In the genomic region with DNA sequence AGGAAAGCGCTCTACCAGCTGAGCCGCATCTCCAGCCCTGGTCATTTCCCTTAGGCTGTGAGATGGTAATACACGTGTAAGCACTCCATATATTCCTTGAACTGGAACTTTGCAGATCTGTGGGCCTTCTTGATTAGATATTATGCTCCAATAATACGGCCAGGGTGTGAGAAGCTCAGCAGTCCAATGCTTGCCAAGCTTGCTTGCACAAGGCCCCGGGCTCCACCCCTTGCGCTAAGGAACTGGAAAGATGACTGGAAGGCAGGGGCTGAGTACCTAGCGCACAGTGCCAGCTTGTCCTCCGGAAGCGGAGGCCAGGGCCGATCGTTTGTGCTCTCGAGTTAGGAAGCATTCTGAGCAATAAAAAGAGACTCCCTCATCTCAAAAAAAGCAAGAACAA, we compare ENCODE assay signal across 28 mouse cellular contexts. TPM values are rescaled to one million over a fixed set of nuclear protein-coding genes. Genes with fewer than 3 reads are reported as not detected.
DNase-seq lines count a peak whose midpoint lies in the region; ATAC-seq and TF ChIP-seq lines count a peak whose summit lies in the region.
"Had no signal": no experiment of that assay in that cellular context is flagged by ENCODE, and none has a peak within 500 bp of the region (broad histone marks: within the 10 kb centered on the region; RNA-seq: fewer than 3 reads in every experiment).

No protein-coding gene starts in this region.

- no peaks in the 10 kb centered on the region for H3K9me3 ChIP-seq in lung, embryonic 14.5 days (ENCODE audit: low read depth, low read length)
- no peaks in the 10 kb centered on the region for H3K9me3 ChIP-seq in midbrain, embryonic 11.5 days (ENCODE audit: control insufficient read depth, low read length)
- no peaks in the 10 kb centered on the region for H3K9me3 ChIP-seq in midbrain, embryonic 15.5 days
- H3K9me3 ChIP-seq: embryonic facial prominence, embryonic 10.5 days; embryonic facial prominence, embryonic 13.5 days; forebrain, embryonic 12.5 days; forebrain, embryonic 15.5 days; heart, embryonic 12.5 days; heart, embryonic 15.5 days; hindbrain, embryonic 10.5 days; hindbrain, embryonic 13.5 days had no signal

- no peak overlapping the region for H3K4me2 ChIP-seq in lung, embryonic 14.5 days
- no peak overlapping the region for H3K4me2 ChIP-seq in midbrain, embryonic 11.5 days
- H3K4me2 ChIP-seq in midbrain, embryonic 15.5 days = no peak overlapping the region
- H3K4me2 ChIP-seq: embryonic facial prominence, embryonic 13.5 days; forebrain, embryonic 12.5 days; forebrain, embryonic 15.5 days; heart, embryonic 12.5 days; heart, embryonic 15.5 days; hindbrain, embryonic 13.5 days had no signal

- no peak for ATAC-seq in lung, embryonic 14.5 days (ENCODE audit: insufficient read depth)
- no peak for ATAC-seq in midbrain, embryonic 11.5 days (ENCODE audit: low FRiP score)
- ATAC-seq in midbrain, embryonic 15.5 days (replicated peaks) = no peak
- ATAC-seq: activated CD4-positive, CD25-positive, alpha-beta regulatory T cell, adult 4 months; forebrain, embryonic 15.5 days; hindbrain, embryonic 16.5 days had no signal

- WGBS in lung, embryonic 14.5 days = 90% methylated on average over 12 of the region's 12 CpGs
- 82% methylated on average over 12 of the region's 12 CpGs for WGBS in lung, adult 2 months
- WGBS in midbrain, embryonic 11.5 days = 94% methylated on average over 12 of the region's 12 CpGs
- WGBS in midbrain, embryonic 15.5 days = 88% methylated on average over 12 of the region's 12 CpGs

- H3K4me1 ChIP-seq in lung, embryonic 14.5 days (ENCODE audit: insufficient read depth) = peaks cover 10% of the 10 kb centered on the region
- peaks cover 12% of the 10 kb centered on the region for H3K4me1 ChIP-seq in lung, adult 2 months (ENCODE audit: control insufficient read depth, insufficient read depth, low read length)
- H3K4me1 ChIP-seq in midbrain, embryonic 11.5 days (ENCODE audit: control insufficient read depth, insufficient read depth, low read length) = peaks cover 6% of the 10 kb centered on the region; the same call in 1 of the 2 replicates
- 0 out of 2 replicates have a peak, but pooled peaks cover 3% of the 10 kb centered on the region for H3K4me1 ChIP-seq in midbrain, embryonic 15.5 days

- DNase-seq in adrenal gland, adult 2 months = peak; percentile 63
- no peak for DNase-seq in adrenal gland, adult 8-10 months
- peak; percentile 42 to 55 for DNase-seq in adrenal gland, postnatal 36 days
- no peak for DNase-seq in adrenal gland, adult 18-20 months (ENCODE audit: low spot score in 2 of 2)
- DNase-seq in lung, embryonic 14.5 days = peak; percentile 10
- DNase-seq in lung, adult 2 months = no peak
- peak; percentile 81 for DNase-seq in midbrain, embryonic 11.5 days (ENCODE audit: low spot score, missing footprints)
- DNase-seq: cerebellum, adult 11-12 months; cerebellum, adult 8-10 months; cerebellum, postnatal 10 days; cerebellum, postnatal 36 days; embryo, embryonic 11 days; gastrocnemius, postnatal 25 days; heart, adult 18-20 months; heart, postnatal 10 days; heart, postnatal 36 days had no signal

- H3K4me3 ChIP-seq in lung, embryonic 14.5 days (ENCODE audit: low read depth, low read length) = no peak overlapping the region
- H3K4me3 ChIP-seq in lung, adult 2 months (replicated peaks; ENCODE audit: extremely low read depth, low read depth, low read length) = no peak overlapping the region
- no peak overlapping the region for H3K4me3 ChIP-seq in midbrain, embryonic 11.5 days (ENCODE audit: low read depth, low read length)
- H3K4me3 ChIP-seq in midbrain, embryonic 15.5 days = no peak overlapping the region
- H3K4me3 ChIP-seq: embryonic facial prominence, embryonic 10.5 days; embryonic facial prominence, embryonic 13.5 days; erythroblast, embryonic 14.5 days; forebrain, embryonic 12.5 days; forebrain, embryonic 15.5 days; heart, embryonic 12.5 days; heart, embryonic 15.5 days; hindbrain, embryonic 10.5 days; hindbrain, embryonic 13.5 days had no signal

- H3K27me3 ChIP-seq in lung, embryonic 14.5 days (ENCODE audit: insufficient read depth, low read length) = no peaks in the 10 kb centered on the region
- H3K27me3 ChIP-seq in midbrain, embryonic 11.5 days (ENCODE audit: control insufficient read depth, insufficient read depth, low read length) = peaks cover 7% of the 10 kb centered on the region; the same call in 1 of the 2 replicates
- peaks cover 11% of the 10 kb centered on the region for H3K27me3 ChIP-seq in midbrain, embryonic 15.5 days (replicated peaks)

- H3K9ac ChIP-seq in lung, embryonic 14.5 days = no peak overlapping the region
- H3K9ac ChIP-seq in midbrain, embryonic 11.5 days (ENCODE audit: low read length) = no peak overlapping the region
- H3K9ac ChIP-seq in midbrain, embryonic 15.5 days = no peak overlapping the region
- H3K9ac ChIP-seq: embryonic facial prominence, embryonic 13.5 days; forebrain, embryonic 12.5 days; forebrain, embryonic 15.5 days; heart, embryonic 12.5 days; heart, embryonic 15.5 days; hindbrain, embryonic 13.5 days had no signal

- TF ChIP-seq POLR2A in lung, adult 2 months (IDR thresholded peaks at IDR 0.05; ENCODE audit: borderline replicate concordance, extremely low read depth, low read depth, low read length) = no peak

- no peaks in the 10 kb centered on the region for H3K36me3 ChIP-seq in lung, embryonic 14.5 days (ENCODE audit: insufficient read depth)
- H3K36me3 ChIP-seq in midbrain, embryonic 11.5 days (ENCODE audit: control insufficient read depth, insufficient read depth, low read length) = no peaks in the 10 kb centered on the region
- H3K36me3 ChIP-seq in midbrain, embryonic 15.5 days (replicated peaks) = no peaks in the 10 kb centered on the region
- H3K36me3 ChIP-seq: embryonic facial prominence, embryonic 10.5 days; embryonic facial prominence, embryonic 13.5 days; forebrain, embryonic 12.5 days; forebrain, embryonic 15.5 days; heart, embryonic 12.5 days; heart, embryonic 15.5 days; hindbrain, embryonic 10.5 days; hindbrain, embryonic 13.5 days had no signal

- no peak for TF ChIP-seq CTCF in lung, embryonic 14.5 days (IDR thresholded peaks at IDR 0.05; ENCODE audit: low read depth)
- TF ChIP-seq CTCF in lung, adult 2 months (IDR thresholded peaks at IDR 0.05; ENCODE audit: insufficient read depth, low read length) = no peak

- no peak overlapping the region for H3K27ac ChIP-seq in lung, embryonic 14.5 days (ENCODE audit: low read depth)
- H3K27ac ChIP-seq in midbrain, embryonic 11.5 days (ENCODE audit: low read depth, low read length) = no peak overlapping the region
- no peak overlapping the region for H3K27ac ChIP-seq in midbrain, embryonic 15.5 days
- H3K27ac ChIP-seq: embryonic facial prominence, embryonic 10.5 days; embryonic facial prominence, embryonic 13.5 days; forebrain, embryonic 12.5 days; forebrain, embryonic 15.5 days; heart, embryonic 15.5 days; hindbrain, embryonic 10.5 days; hindbrain, embryonic 13.5 days had no signal

RNA-seq across cellular contexts. Expression of a gene that starts 29.7 kb away (rescaled TPM):
- total RNA-seq in adrenal gland, adult 2 months (2021) = 100 to 1,000 TPM in 1 of 2 experiments, 10 to 100 TPM in 1; 34.1 to 125 TPM
- polyA plus RNA-seq in adrenal gland, adult 2 months (2012; rRNA removed) = 58.3 and 115 TPM in 2 replicates
- total RNA-seq in adrenal gland, adult 8-10 months (2022) = 10 to 100 TPM; 42.9 to 87.2 (median 60.4) TPM
- 10 to 100 TPM; 36.9 to 88.8 TPM for total RNA-seq in adrenal gland, postnatal 36 days (2021)
- 10 to 100 TPM; 29.2 to 88.9 TPM for total RNA-seq in adrenal gland, adult 18-20 months (2021)
- polyA plus RNA-seq in lung, embryonic 14.5 days (2014; fragmentation: Nextera tagmentation; extraction: Ambion mirVana) = 25.9 and 27.0 TPM in 2 replicates
- polyA plus RNA-seq in lung, adult 2 months (2012; rRNA removed) = 26.3 and 29.8 TPM in 2 replicates
- 128 and 137 TPM in 2 replicates for polyA plus RNA-seq in midbrain, embryonic 11.5 days (2014; fragmentation: Nextera tagmentation; extraction: Ambion mirVana)
- polyA plus RNA-seq in midbrain, embryonic 15.5 days (2015; fragmentation: Nextera tagmentation; extraction: Ambion mirVana) = 158 and 159 TPM in 2 replicates

Comparison
In these comparisons a context has a peak if more than half of its experiments do, and no peak if none do; other contexts are left out.
1. DNase-seq: peak in adrenal gland, adult 2 months (single experiment), adrenal gland, postnatal 36 days (2 of 2), lung, embryonic 14.5 days (single experiment) and midbrain, embryonic 11.5 days (single experiment); none in adrenal gland, adult 8-10 months (single experiment), adrenal gland, adult 18-20 months (0 of 2) and lung, adult 2 months (single experiment).